Mouse (Mus musculus) neural tube, embryonic 12.5 days (tissue): Measurements from ENCODE around the gene Mphosph9. TPM values are rescaled to one million over a fixed set of nuclear protein-coding genes. Genes with fewer than 3 reads are reported as not detected.
A peak's percentile ranks its signal among the peaks of the same experiment; 100 is the strongest.
"Not testable (repeated sequence)": the region's sequence is repeated elsewhere in the genome, so short reads cannot be mapped to it uniquely, and the experiment has no call there.

ENCODE experiments used
- ATAC-seq: fragments of 200-750 bp; cut with Nextera tagmentation; 2 replicates; pipeline ENCODE4 v1.8.0; 2017; ENCODE audit warnings: low read depth, mild to moderate bottlenecking, moderate TSS enrichment, moderate library complexity; ENCODE audit not compliant: low FRiP score
- H3K27ac ChIP-seq: fragments of 300-500 bp; sonication (generic); 2 replicates; pipeline ENCODE4 v1.5.1; 2016
- H3K27me3 ChIP-seq: fragments of 300-500 bp; sonication (generic); replicated peaks from 2 replicates; pipeline ENCODE4 v1.6.1; 2016; ENCODE audit warnings: mild to moderate bottlenecking
- H3K36me3 ChIP-seq: fragments of 300-500 bp; sonication (generic); 2 replicates; pipeline ENCODE4 v1.6.1; 2016; ENCODE audit warnings: mild to moderate bottlenecking
- H3K4me1 ChIP-seq: fragments of 300-500 bp; sonication (generic); 2 replicates; pipeline ENCODE4 v1.6.1; 2016
- H3K4me2 ChIP-seq: fragments of 300-500 bp; sonication (generic); replicated peaks from 2 replicates; pipeline ENCODE4 v1.6.1; 2016; ENCODE audit warnings: mild to moderate bottlenecking
- H3K4me3 ChIP-seq: fragments of 300-500 bp; sonication (generic); 2 replicates; pipeline ENCODE4 v1.5.1; 2016
- H3K9ac ChIP-seq: fragments of 300-500 bp; sonication (generic); 2 replicates; pipeline ENCODE4 v1.6.1; 2016; ENCODE audit warnings: mild to moderate bottlenecking
- H3K9me3 ChIP-seq: fragments of 300-500 bp; sonication (generic); 2 replicates; pipeline ENCODE4 v1.6.1; 2016; ENCODE audit warnings: mild to moderate bottlenecking
- WGBS: fragments of 180-500 bp; shearing (Covaris S2); methylation state at CpG from one replicate; pipeline ENCODE4 v1.1.7; 2016; 5-methylcytosine and 5-hydroxymethylcytosine counted together
- polyA plus RNA-seq: library from polyadenylated mRNA; unstranded; fragments of >200 nt; fragmentation: Nextera tagmentation; extraction: Ambion mirVana; gene quantifications from 2 replicates; pipeline ENCODE4 v1.2.1, GENCODE M21; 2016

Gene Mphosph9
- polyA plus RNA-seq, 1 experiment from 2014 or later, result 17.9 TPM

DNA sequence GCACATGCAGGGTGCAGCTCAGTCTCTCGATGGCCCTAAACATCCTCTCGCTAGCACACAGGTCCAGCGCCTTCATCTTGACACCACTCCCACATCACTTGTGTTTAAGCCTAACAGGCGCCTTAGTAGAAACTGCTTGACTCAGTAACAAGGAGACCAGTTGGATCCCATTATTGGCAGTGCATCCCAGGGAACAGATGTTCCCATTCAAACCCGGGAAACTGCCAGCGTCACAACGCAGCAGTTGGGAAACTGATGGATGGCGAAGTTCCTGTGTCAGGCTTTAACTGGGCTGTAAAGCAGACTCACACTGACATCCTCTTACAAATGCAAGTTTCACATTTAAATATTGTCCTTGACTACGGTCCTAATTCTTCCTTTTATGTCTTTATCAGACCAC, 10.1 kb upstream of the Mphosph9 start:
- H3K9ac ChIP-seq, result no peak overlapping the region
- no peak overlapping the region for H3K27ac ChIP-seq
- peaks cover 55% of the 10 kb centered on the region for H3K4me1 ChIP-seq
- H3K36me3 ChIP-seq, result no peaks in the 10 kb centered on the region
- H3K4me3 ChIP-seq, result no peak overlapping the region
- H3K27me3 ChIP-seq, result no peaks in the 10 kb centered on the region
- 14% methylated on average over 9 of the region's 9 CpGs for WGBS
- no peaks in the 10 kb centered on the region for H3K9me3 ChIP-seq
- no peak for ATAC-seq
- H3K4me2 ChIP-seq, result no peak overlapping the region

DNA sequence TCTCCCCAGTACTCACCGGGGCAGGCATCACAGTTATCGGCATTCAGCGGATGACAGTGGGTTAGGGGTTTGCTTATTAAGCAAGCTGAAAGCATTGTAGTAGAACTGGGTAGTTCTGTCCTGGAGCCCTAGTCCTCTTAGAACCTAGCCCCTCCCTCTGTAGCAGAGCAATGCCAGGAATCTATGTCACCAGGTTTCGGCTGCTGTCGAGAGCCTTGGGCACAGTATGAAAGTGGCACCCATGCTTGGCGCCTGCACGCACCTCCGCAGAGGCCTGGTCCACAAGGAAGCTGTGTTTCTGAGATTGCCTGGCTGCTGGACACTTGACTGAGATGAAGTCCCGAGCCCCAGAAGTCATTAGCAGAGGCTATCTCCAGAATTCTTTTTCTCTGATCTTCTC, 9.3 kb upstream of the Mphosph9 start:
- Histone ChIP-seq H3K9me3 (no peaks in the 10 kb centered on the region), H3K27ac (0 out of 2 replicates have a peak overlapping the region, but pooled peaks have one; percentile 27), H3K9ac (no peak overlapping the region), H3K4me3 (no peak overlapping the region), H3K36me3 (no peaks in the 10 kb centered on the region), H3K4me2 (no peak overlapping the region), H3K27me3 (no peaks in the 10 kb centered on the region), H3K4me1 (peaks cover 55% of the 10 kb centered on the region)
- no peak for ATAC-seq
- WGBS, result 90% methylated on average over 9 of the region's 9 CpGs

DNA sequence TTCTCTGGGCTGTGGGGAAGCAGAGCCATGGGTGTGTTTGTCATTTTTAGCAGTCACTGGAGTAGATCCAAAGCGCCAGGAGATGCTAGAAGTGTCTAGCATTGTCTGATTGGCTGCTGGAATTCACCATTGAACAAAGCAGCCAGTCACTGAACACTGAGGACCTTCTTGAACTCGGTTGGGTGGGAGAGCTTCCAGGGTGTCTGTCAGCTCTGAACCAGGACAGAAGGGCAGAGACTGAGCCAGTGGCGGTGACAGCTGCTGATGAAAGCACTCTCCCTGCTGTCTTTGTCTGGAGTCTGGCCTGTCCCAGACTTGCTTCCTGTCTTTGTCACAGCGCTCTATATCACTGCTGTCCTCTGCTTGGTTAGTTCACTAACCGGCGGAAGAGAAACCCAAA, 6.6 kb upstream of the Mphosph9 start:
- peaks cover 45% of the 10 kb centered on the region for H3K4me1 ChIP-seq
- no peak overlapping the region for H3K4me3 ChIP-seq
- peak overlapping the region; percentile 84 for H3K27ac ChIP-seq
- H3K9me3 ChIP-seq, result no peaks in the 10 kb centered on the region
- H3K4me2 ChIP-seq, result no peak overlapping the region
- no peak overlapping the region for H3K9ac ChIP-seq
- H3K36me3 ChIP-seq, result no peaks in the 10 kb centered on the region
- peak; percentile 87 for ATAC-seq
- WGBS, result 13% methylated on average over 6 of the region's 6 CpGs
- H3K27me3 ChIP-seq, result no peaks in the 10 kb centered on the region

- 91% methylated on average over 6 of the region's 6 CpGs for WGBS
These were observed 2.3 kb upstream of the Mphosph9 start for GRCm38 (mm10) chr5:124330086-124330485.

DNA sequence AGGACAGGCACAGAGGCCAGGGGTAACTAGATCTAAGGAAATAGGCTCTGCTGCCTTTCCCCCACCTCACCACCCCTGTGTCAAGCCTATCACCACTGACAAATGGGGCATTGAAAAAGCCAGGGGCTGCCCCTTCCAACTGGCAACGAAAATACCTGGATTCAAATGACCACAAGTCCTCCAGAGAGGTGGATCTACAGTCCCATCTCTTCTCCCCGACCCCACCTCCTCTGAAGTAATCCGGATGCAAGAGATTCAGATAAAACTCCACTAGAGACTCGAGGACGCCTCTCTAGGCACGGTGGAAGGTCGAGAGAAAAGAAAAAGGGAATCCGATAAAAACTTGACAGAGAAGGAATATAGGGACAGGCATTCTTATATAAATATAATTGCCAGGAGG, 943 bp downstream of the Mphosph9 start:
- Histone ChIP-seq H3K9ac (peak overlapping the region; percentile 74), H3K27me3 (no peaks in the 10 kb centered on the region), H3K4me3 (peak overlapping the region; percentile 66), H3K4me1 (peaks cover 16% of the 10 kb centered on the region), H3K27ac (no peak overlapping the region), H3K36me3 (peaks cover 11% of the 10 kb centered on the region), H3K9me3 (no peaks in the 10 kb centered on the region), H3K4me2 (peak overlapping the region; percentile 77)
- ATAC-seq, result no peak
- 2% methylated on average over 8 of the region's 8 CpGs for WGBS

More at GRCm38 (mm10) chr5:124330086-124330485, 2.3 kb upstream of the Mphosph9 start:
- no peak overlapping the region for H3K27ac ChIP-seq
- H3K27me3 ChIP-seq, result no peaks in the 10 kb centered on the region
- H3K4me3 ChIP-seq, result no peak overlapping the region
- peaks cover 30% of the 10 kb centered on the region for H3K4me1 ChIP-seq
- no peaks in the 10 kb centered on the region for H3K9me3 ChIP-seq
- 0 out of 2 replicates have a peak overlapping the region, but pooled peaks have one; percentile 9 for H3K9ac ChIP-seq
- no peak overlapping the region for H3K4me2 ChIP-seq
- no peaks in the 10 kb centered on the region for H3K36me3 ChIP-seq
- ATAC-seq, result no peak

- H3K4me1 ChIP-seq, result no peaks in the 10 kb centered on the region
- H3K4me3 ChIP-seq, result no peak overlapping the region
- no peak overlapping the region for H3K9ac ChIP-seq
- H3K9me3 ChIP-seq, result no peaks in the 10 kb centered on the region
- no peaks in the 10 kb centered on the region for H3K27me3 ChIP-seq
- H3K4me2 ChIP-seq, result no peak overlapping the region
- H3K36me3 ChIP-seq, result peaks cover 81% of the 10 kb centered on the region
- no peak for ATAC-seq
- no peak overlapping the region for H3K27ac ChIP-seq
- 93% methylated on average over 7 of the region's 7 CpGs for WGBS
These were observed 10.1 kb downstream of the Mphosph9 start for GRCm38 (mm10) chr5:124317648-124318047.

DNA sequence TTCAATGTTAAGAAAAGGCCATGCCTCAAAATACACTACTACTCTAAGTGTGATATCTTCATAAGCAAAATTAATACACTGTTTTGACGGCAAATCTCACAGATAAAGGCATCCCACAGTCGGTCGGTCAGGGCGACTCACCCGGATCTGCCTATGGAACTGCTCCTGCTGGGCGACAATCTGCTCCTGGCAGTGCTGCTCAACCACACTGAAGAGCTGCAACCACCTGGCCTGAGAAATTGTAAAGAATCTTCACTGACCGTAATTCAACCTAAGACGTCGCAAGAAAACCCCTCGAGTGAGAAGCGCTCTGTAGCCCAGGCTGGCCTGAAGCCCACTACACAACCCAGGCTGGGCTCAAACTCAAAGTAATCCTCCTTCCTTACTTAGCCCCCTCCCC, 11.8 kb downstream of the Mphosph9 start:
- Histone ChIP-seq H3K4me2 (no peak overlapping the region), H3K27ac (no peak overlapping the region), H3K4me1 (no peaks in the 10 kb centered on the region), H3K27me3 (no peaks in the 10 kb centered on the region), H3K9me3 (no peaks in the 10 kb centered on the region), H3K4me3 (no peak overlapping the region), H3K9ac (no peak overlapping the region), H3K36me3 (peaks cover 86% of the 10 kb centered on the region)
- ATAC-seq, result no peak
- 92% methylated on average over 11 of the region's 11 CpGs for WGBS

DNA sequence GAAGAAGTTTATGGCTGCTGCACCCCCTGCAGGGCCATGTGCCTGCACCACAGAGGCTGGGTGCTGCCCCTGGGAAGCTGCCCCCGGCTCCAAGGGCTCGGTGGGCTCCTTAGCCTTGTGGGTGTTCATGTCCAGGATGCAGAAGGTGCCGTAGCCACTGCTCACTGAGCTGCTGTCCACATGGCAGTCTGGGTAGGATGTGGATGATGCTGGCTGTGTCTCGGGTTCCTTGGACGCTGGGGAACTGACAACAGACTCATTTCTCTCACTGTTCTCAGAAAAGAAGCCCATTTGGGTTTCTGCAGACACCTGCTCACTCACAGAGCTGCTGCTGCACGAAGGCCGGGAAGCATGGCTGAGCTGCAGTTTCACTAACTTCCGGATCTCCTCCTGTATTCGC, 12.3 kb downstream of the Mphosph9 start:
- H3K4me1 ChIP-seq, result no peaks in the 10 kb centered on the region
- no peak overlapping the region for H3K9ac ChIP-seq
- H3K36me3 ChIP-seq, result peaks cover 86% of the 10 kb centered on the region
- no peaks in the 10 kb centered on the region for H3K9me3 ChIP-seq
- H3K4me2 ChIP-seq, result no peak overlapping the region
- H3K27me3 ChIP-seq, result no peaks in the 10 kb centered on the region
- ATAC-seq, result no peak
- 94% methylated on average over 9 of the region's 9 CpGs for WGBS
- H3K27ac ChIP-seq, result no peak overlapping the region
- H3K4me3 ChIP-seq, result no peak overlapping the region

- Histone ChIP-seq H3K9ac (no peak overlapping the region), H3K4me2 (no peak overlapping the region), H3K4me3 (no peak overlapping the region), H3K27ac (no peak overlapping the region), H3K9me3 (no peaks in the 10 kb centered on the region), H3K4me1 (no peaks in the 10 kb centered on the region), H3K36me3 (peaks cover 83% of the 10 kb centered on the region), H3K27me3 (no peaks in the 10 kb centered on the region)
- WGBS, result 96% methylated on average over 11 of the region's 11 CpGs
- no peak for ATAC-seq
These were observed 17.7 kb downstream of the Mphosph9 start for GRCm38 (mm10) chr5:124310091-124310490.

DNA sequence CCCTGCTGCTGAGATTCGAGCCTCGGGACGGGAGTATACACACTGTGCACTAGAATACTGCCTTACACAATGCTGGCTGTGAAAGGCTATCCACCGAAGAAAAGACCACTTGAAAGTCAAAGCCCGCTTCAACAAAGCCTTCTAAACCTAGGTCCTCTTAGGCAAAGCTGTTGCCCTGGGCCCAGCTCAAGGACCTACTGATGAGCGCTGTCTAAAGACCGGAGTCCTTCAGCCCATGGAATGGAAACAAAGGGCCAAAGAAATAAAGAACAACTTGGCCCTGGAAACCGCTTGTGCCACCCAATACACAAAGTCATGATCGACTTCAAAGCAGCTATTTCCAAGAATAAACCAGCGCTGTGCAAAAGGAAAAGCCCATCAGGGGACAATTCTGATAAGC, 18.6 kb downstream of the Mphosph9 start:
- Histone ChIP-seq H3K27ac (no peak overlapping the region), H3K4me3 (no peak overlapping the region), H3K4me1 (no peaks in the 10 kb centered on the region), H3K27me3 (no peaks in the 10 kb centered on the region), H3K36me3 (peaks cover 77% of the 10 kb centered on the region), H3K9ac (no peak overlapping the region), H3K9me3 (no peaks in the 10 kb centered on the region), H3K4me2 (no peak overlapping the region)
- 87% methylated on average over 10 of the region's 10 CpGs for WGBS
- no peak for ATAC-seq

DNA sequence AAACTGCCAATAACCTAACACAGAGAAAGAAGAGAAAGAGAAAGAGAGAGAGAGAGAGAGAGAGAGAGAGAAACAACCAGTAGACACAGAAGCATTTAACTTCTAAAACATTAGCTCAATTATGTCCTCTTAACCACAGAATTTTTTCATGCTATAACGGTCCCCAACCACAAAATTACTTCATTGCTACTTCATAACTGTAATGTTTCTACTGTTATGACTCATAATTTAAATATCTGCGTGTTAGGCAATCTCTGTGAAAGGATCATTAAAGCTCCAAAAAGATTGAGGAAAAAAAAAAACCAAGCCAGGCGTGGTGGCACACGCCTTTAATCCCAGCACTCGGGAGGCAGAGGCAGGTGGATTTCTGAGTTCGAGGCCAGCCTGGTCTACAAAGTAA, 24.9 kb downstream of the Mphosph9 start:
- not testable (repeated sequence) for H3K27me3 ChIP-seq, ATAC-seq, H3K4me2 ChIP-seq, H3K4me3 ChIP-seq, H3K27ac ChIP-seq, H3K4me1 ChIP-seq, H3K9ac ChIP-seq, H3K9me3 ChIP-seq
- 96% methylated on average over 6 of the region's 6 CpGs for WGBS
- H3K36me3 ChIP-seq, result peaks cover 68% of the 10 kb centered on the region

GRCm38 (mm10) chr5:124300132-124300531, 27.6 kb downstream of the Mphosph9 start:
- H3K27me3 ChIP-seq, result no peaks in the 10 kb centered on the region
- no peak overlapping the region for H3K4me2 ChIP-seq
- H3K9me3 ChIP-seq, result no peaks in the 10 kb centered on the region
- H3K9ac ChIP-seq, result no peak overlapping the region
- no peaks in the 10 kb centered on the region for H3K4me1 ChIP-seq
- H3K4me3 ChIP-seq, result no peak overlapping the region
- ATAC-seq, result no peak
- WGBS, result 80% methylated on average over 4 of the region's 4 CpGs
- H3K27ac ChIP-seq, result no peak overlapping the region
- peaks cover 68% of the 10 kb centered on the region for H3K36me3 ChIP-seq

GRCm38 (mm10) chr5:124299307-124299706, 28.5 kb downstream of the Mphosph9 start:
- not testable (repeated sequence) for ATAC-seq, H3K27me3 ChIP-seq, H3K9me3 ChIP-seq, H3K27ac ChIP-seq, H3K4me1 ChIP-seq, H3K9ac ChIP-seq, H3K4me3 ChIP-seq, H3K4me2 ChIP-seq
- peaks cover 70% of the 10 kb centered on the region for H3K36me3 ChIP-seq
- 71% methylated on average over 4 of the region's 4 CpGs for WGBS
